Mouse (Mus musculus): ENCODE results near the gene Slc38a6. TPM values are rescaled to one million over a fixed set of nuclear protein-coding genes. Genes with fewer than 3 reads are reported as not detected.

Gene Slc38a6
- polyA plus RNA-seq, 1 experiment, result 26.0 TPM

- TF ChIP-seq CTCF (IDR thresholded peaks at IDR 0.05; ENCODE audit: borderline replicate concordance, insufficient read depth, low read length) (no peak), POLR2A (IDR thresholded peaks at IDR 0.05; ENCODE audit: low read depth, low read length) (no peak)
- Histone ChIP-seq H3K4me3 (ENCODE audit: insufficient read depth, low read length) (no peak overlapping the region), H3K27ac (ENCODE audit: insufficient read depth, low read length) (no peak overlapping the region), H3K4me1 (ENCODE audit: control insufficient read depth, insufficient read depth, low read length) (no peaks in the 10 kb centered on the region)
Measured at GRCm38 (mm10) chr12:73399426-73399825, 112.8 kb downstream of the Slc38a6 start.

- no peak overlapping the region for H3K27ac ChIP-seq (ENCODE audit: insufficient read depth, low read length)
- no peak for TF ChIP-seq POLR2A (IDR thresholded peaks at IDR 0.05; ENCODE audit: low read depth, low read length)
- TF ChIP-seq CTCF (IDR thresholded peaks at IDR 0.05; ENCODE audit: borderline replicate concordance, insufficient read depth, low read length), result no peak
- no peak overlapping the region for H3K4me3 ChIP-seq (ENCODE audit: insufficient read depth, low read length)
- H3K4me1 ChIP-seq (ENCODE audit: control insufficient read depth, insufficient read depth, low read length), result no peaks in the 10 kb centered on the region
Measured at GRCm38 (mm10) chr12:73400481-73401025, 114.0 kb downstream of the Slc38a6 start.

GRCm38 (mm10) chr12:73401520-73402130 is 115.0 kb downstream of the Slc38a6 start:
- Histone ChIP-seq H3K4me3 (ENCODE audit: insufficient read depth, low read length) (no peak overlapping the region), H3K27ac (ENCODE audit: insufficient read depth, low read length) (no peak overlapping the region), H3K4me1 (ENCODE audit: control insufficient read depth, insufficient read depth, low read length) (no peaks in the 10 kb centered on the region)
- TF ChIP-seq POLR2A (IDR thresholded peaks at IDR 0.05; ENCODE audit: low read depth, low read length) (no peak), CTCF (IDR thresholded peaks at IDR 0.05; ENCODE audit: borderline replicate concordance, insufficient read depth, low read length) (no peak)

GRCm38 (mm10) chr12:73402137-73402712 is 115.6 kb downstream of the Slc38a6 start:
- TF ChIP-seq POLR2A (IDR thresholded peaks at IDR 0.05; ENCODE audit: low read depth, low read length), result no peak
- no peak for TF ChIP-seq CTCF (IDR thresholded peaks at IDR 0.05; ENCODE audit: borderline replicate concordance, insufficient read depth, low read length)
- Histone ChIP-seq H3K27ac (ENCODE audit: insufficient read depth, low read length) (no peak overlapping the region), H3K4me3 (ENCODE audit: insufficient read depth, low read length) (no peak overlapping the region), H3K4me1 (ENCODE audit: control insufficient read depth, insufficient read depth, low read length) (no peaks in the 10 kb centered on the region)

GRCm38 (mm10) chr12:73402851-73403665 is 116.5 kb downstream of the Slc38a6 start:
- no peak overlapping the region for H3K27ac ChIP-seq (ENCODE audit: insufficient read depth, low read length)
- H3K4me3 ChIP-seq (ENCODE audit: insufficient read depth, low read length), result no peak overlapping the region
- TF ChIP-seq POLR2A (IDR thresholded peaks at IDR 0.05; ENCODE audit: low read depth, low read length) (no peak), CTCF (IDR thresholded peaks at IDR 0.05; ENCODE audit: borderline replicate concordance, insufficient read depth, low read length) (no peak)
- no peaks in the 10 kb centered on the region for H3K4me1 ChIP-seq (ENCODE audit: control insufficient read depth, insufficient read depth, low read length)

Other genes starting within 250 kb of the Slc38a6 start
- gene Six1, start 232.9 kb upstream of the Slc38a6 start, polyA plus RNA-seq (2011; ENCODE audit: insufficient read length, low read depth, missing spikeins), result 17.4 and 31.3 TPM in 2 replicates
- gene Six4, start 173.3 kb upstream of the Slc38a6 start, polyA plus RNA-seq (2011; ENCODE audit: insufficient read length, low read depth, missing spikeins), result 7.8 and 12.5 TPM in 2 replicates
- gene Mnat1, start 163.1 kb upstream of the Slc38a6 start, polyA plus RNA-seq (2011; ENCODE audit: insufficient read length, low read depth, missing spikeins), result 39.4 and 40.0 TPM in 2 replicates
- gene Trmt5, start 69 bp upstream of the Slc38a6 start, polyA plus RNA-seq (2011; ENCODE audit: insufficient read length, low read depth, missing spikeins), result 25.6 and 29.3 TPM in 2 replicates

Measured in embryonic fibroblast, embryonic 13.5 days (primary cell).